Comparison of ENCODE assay signal across 21 mouse cellular contexts in the genomic region with DNA sequence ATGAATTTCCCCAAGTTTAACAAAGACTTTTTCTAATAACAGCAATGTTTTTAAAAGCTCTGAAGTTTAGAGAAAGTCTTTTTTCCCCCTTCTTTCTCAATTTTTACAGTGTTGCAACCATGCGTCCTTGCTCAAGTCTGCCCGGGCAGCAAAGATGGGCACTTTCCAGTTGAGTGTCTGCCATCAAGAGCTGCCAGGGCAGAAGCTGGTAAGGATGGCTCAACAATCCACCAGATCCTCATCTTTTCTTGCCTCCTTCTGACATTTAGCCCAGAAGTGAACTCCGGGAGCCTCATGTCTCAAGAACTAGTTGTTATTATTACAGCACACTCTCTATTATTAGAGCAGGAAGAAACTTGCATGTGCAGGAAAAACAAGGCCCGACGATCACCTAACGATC.
DNase-seq lines count a peak whose midpoint lies in the region; ATAC-seq and TF ChIP-seq lines count a peak whose summit lies in the region.
"Had no signal": no experiment of that assay in that cellular context is flagged by ENCODE, and none has a peak within 500 bp of the region (broad histone marks: within the 10 kb centered on the region; RNA-seq: fewer than 3 reads in every experiment).

No protein-coding gene starts in this region.

- no peaks in the 10 kb centered on the region for H3K36me3 ChIP-seq in forebrain, embryonic 12.5 days (replicated peaks)
- H3K36me3 ChIP-seq: embryonic facial prominence, embryonic 15.5 days; heart, embryonic 12.5 days; hindbrain, embryonic 10.5 days had no signal

- H3K9ac ChIP-seq in forebrain, embryonic 12.5 days, result no peak overlapping the region
- H3K9ac ChIP-seq: embryonic facial prominence, embryonic 15.5 days; heart, embryonic 12.5 days; hindbrain, embryonic 14.5 days had no signal

- TF ChIP-seq POLR2A in lung, adult 2 months (IDR thresholded peaks at IDR 0.05; ENCODE audit: borderline replicate concordance, extremely low read depth, low read depth, low read length), result no peak

- H3K4me1 ChIP-seq in lung, adult 2 months (ENCODE audit: control insufficient read depth, insufficient read depth, low read length), result no peaks in the 10 kb centered on the region
- H3K4me1 ChIP-seq in forebrain, embryonic 12.5 days, result no peaks in the 10 kb centered on the region; the same call in 1 of the 2 replicates
- H3K4me1 ChIP-seq: embryonic facial prominence, embryonic 15.5 days; heart, embryonic 12.5 days had no signal

- ATAC-seq in granulocyte monocyte progenitor cell, adult 5-6 weeks (replicated peaks; ENCODE audit: poor library complexity, severe bottlenecking), result peak; percentile 78
- ATAC-seq in CD4-positive, CD25-positive, alpha-beta regulatory T cell, adult 4 months, result no peak
- ATAC-seq in forebrain, embryonic 12.5 days (ENCODE audit: low FRiP score), result no peak
- ATAC-seq: activated CD4-positive, CD25-positive, alpha-beta regulatory T cell, adult 4 months; forebrain, embryonic 16.5 days; intestine, embryonic 16.5 days; Patski had no signal

- no peaks in the 10 kb centered on the region for H3K27me3 ChIP-seq in forebrain, embryonic 12.5 days
- H3K27me3 ChIP-seq: CH12.LX; embryonic facial prominence, embryonic 15.5 days; heart, embryonic 12.5 days; Patski had no signal

- 60% methylated on average over 6 of the region's 6 CpGs for WGBS in lung, adult 2 months
- WGBS in forebrain, embryonic 12.5 days, result 91% methylated on average over 6 of the region's 6 CpGs

- H3K4me3 ChIP-seq in lung, adult 2 months (replicated peaks; ENCODE audit: extremely low read depth, low read depth, low read length), result no peak overlapping the region
- H3K4me3 ChIP-seq in forebrain, embryonic 12.5 days (replicated peaks), result no peak overlapping the region
- H3K4me3 ChIP-seq: embryonic facial prominence, embryonic 15.5 days; erythroblast, embryonic 14.5 days; heart, embryonic 12.5 days; hindbrain, embryonic 10.5 days had no signal

- H3K4me2 ChIP-seq in forebrain, embryonic 12.5 days, result no peak overlapping the region
- H3K4me2 ChIP-seq: embryonic facial prominence, embryonic 15.5 days; heart, embryonic 12.5 days; hindbrain, embryonic 14.5 days had no signal

- H3K9me3 ChIP-seq in forebrain, embryonic 12.5 days, result no peaks in the 10 kb centered on the region
- H3K9me3 ChIP-seq: embryonic facial prominence, embryonic 15.5 days; heart, embryonic 12.5 days; hindbrain, embryonic 10.5 days had no signal

- no peak overlapping the region for H3K27ac ChIP-seq in forebrain, embryonic 12.5 days
- H3K27ac ChIP-seq: embryonic facial prominence, embryonic 15.5 days; hindbrain, embryonic 10.5 days; hindbrain, embryonic 14.5 days had no signal

- no peak for TF ChIP-seq CTCF in lung, adult 2 months (IDR thresholded peaks at IDR 0.05; ENCODE audit: insufficient read depth, low read length)

- peak; percentile 66 for DNase-seq in adrenal gland, postnatal 10 days
- no peak for DNase-seq in adrenal gland, adult 18-20 months (ENCODE audit: low spot score in 2 of 2)
- DNase-seq in lung, postnatal 36 days, result peak; percentile 39
- DNase-seq in lung, adult 2 months, result no peak
- DNase-seq: cerebellum, adult 2 months; cerebellum, postnatal 10 days; embryo, embryonic 11 days; gastrocnemius, postnatal 14 days had no signal

Comparison
In these comparisons a context has a peak if more than half of its experiments do, and no peak if none do; other contexts are left out.
1. DNase-seq: peak in adrenal gland, postnatal 10 days (single experiment) and lung, postnatal 36 days (single experiment); none in adrenal gland, adult 18-20 months (0 of 2) and lung, adult 2 months (single experiment).